Mouse (Mus musculus) gastrocnemius, adult 8-10 months (tissue): ENCODE data around the gene Piezo1. TPM values are rescaled to one million over a fixed set of nuclear protein-coding genes. Genes with fewer than 3 reads are reported as not detected.

Experiments
- DNase-seq, 2 experiments: peaks; one replicate each; pipeline ENCODE4 v3.0.0; 2022; ENCODE audit warnings: low spot score in 2 of 2
- total RNA-seq, 4 experiments: library from RNA; stranded (reverse); gene quantifications; 2 replicates each; pipeline ENCODE4 v1.2.4; 2022

Gene Piezo1
- total RNA-seq, 4 experiments from 2014 or later, result 11.7 to 14.4 (median 13.9) TPM

DNA sequence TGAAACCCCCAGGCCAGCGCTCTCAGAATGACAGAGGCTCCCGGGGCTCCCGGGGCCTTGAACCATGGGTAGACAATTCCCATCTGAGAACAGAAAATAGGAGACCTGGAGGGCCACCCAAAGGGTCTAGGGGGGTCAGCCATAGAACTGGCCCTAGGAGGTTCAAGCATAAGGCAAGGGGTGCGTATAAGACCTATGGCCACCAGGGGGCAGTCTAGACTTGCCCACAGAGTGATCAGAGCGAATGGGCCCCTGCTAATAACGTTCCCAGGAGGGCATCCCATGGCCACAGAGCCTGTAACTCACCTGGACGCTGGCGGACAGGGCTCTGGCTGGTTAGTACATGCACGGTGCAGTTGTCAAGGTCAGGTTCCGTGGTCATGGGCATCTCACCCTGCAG, 50.3 kb downstream of the Piezo1 start:
- peak; percentile 70 to 77 for DNase-seq

DNA sequence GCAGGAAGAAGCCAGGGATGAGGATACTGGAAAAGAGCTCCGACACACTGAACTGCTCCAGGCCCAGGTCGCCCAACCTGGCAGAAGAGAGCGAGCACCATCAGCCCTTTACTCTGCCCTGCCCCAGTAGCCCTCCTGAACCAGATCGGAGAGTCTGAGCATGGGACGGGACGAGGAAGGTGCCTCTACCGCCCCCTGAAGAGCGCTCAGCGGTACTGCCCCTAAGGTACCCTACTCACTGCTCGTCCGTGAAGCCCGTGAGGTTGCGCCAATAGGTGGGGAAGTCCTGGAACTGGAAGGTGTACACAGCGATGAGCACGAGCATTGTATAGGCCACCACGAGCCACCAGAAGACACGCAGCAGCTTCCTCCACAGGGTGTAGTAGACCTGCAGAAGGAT, 53.2 kb downstream of the Piezo1 start:
- no peak for DNase-seq

DNA sequence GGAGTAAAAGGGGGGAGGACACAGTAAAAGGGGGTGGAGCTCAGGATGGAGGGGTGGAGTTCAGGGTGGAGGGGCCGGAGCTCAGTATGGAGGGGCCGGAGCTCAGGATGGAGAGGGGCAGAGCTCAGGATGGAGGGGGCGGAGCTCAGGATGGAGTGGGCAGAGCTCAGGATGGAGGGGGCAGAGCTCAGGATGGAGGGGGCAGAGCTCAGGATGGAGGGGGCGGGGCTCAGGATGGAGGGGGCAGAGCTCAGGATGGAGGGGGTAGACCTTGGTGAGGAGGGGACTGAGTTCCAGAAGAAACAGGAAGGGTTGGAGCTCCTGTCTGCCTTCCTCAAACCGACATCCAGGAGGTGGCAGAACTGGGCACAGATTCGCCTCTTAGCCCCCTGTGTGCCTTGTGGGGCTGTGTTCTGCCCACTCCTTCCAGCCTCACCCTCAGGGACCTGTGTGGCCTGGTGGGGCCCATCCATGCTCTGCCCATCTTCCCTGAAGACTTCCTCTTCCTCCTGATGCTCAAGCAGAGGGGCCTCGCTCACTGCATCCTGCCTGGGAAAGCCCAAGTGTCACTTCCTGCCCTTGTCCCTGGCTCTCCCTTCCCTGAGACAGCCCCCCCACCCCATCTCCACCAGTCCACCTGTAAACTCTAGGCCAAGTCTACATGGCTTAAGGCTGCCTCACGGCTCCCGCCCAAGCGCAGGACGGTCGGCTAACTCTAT, 54.0 kb downstream of the Piezo1 start:
- DNase-seq, result no peak

DNA sequence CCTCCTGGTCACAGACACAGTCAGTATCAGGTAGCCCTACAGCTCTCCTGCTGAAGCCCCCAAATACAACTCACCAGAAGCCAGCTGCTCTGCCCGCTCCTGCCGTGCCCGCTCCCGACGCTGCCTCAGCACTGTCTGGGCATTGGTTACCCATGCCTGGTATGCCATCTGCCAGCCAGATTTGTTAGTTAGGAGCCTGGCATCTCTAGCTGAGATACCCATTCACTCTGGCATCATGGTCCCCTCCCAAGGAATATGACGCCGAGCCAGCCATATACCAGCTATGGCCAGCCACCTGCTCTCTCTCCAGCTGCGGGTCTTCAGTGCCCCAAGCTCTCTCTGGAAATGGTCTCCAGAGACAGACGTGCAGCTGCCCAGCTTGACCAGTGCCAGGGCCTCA, 62.7 kb downstream of the Piezo1 start:
- DNase-seq, result no peak

DNA sequence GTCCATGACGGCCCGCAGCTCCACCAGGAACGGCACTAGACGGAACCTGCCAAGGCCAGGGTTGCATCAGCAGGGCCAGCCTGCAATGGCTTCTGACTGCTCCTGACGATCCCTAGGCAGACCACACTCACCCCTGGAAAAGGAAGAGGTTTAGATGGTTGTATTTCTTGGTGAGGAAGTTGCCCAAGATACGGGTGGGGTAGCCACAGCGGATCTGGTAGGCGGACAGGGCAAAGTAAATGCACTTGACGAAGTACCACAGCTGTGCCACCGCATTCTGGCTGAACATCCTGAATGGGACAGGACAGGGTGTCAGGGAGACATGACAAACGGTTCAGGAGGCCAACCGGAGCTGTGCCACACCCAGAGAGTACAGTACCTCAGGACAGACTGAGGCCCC, 66.3 kb downstream of the Piezo1 start:
- no peak for DNase-seq

DNA sequence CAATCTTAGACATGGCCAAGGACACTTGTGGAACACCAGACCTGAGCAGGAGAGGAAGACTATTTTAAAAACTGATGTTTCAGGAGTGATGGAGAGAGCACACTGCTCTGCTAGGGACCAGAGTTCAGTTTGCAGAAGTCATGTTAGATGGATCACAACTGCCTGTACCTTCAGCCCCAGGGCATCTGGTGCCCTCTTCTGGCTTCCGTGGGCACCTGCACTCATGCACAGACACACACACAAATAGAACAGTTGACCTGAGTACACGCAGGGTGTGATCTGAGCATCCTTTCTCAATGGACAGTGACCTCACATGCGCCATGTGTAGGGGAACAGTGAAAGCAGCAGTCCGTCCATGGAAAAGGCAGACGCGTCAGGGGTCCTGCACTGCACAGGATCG, 67.3 kb downstream of the Piezo1 start:
- DNase-seq, result no peak

DNA sequence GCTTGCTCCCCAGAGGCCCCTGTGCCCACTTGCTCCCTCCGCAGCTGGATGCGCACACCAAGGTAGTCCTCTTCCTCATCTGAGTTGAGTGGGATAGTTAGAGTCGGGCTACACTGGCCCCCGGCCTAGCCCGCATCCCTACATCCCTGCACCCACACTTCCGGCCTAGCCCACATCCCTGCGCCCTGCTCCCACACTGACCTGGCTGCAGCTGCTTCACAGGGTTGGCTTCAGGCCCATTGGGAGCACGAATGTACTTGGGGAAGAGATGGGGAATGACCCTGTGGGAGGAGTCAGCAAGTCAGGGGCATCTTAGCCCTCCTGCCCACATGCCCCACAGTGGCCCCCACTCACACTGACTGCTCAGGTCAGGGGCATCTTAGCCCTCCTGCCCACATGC, 68.7 kb downstream of the Piezo1 start:
- no peak for DNase-seq

DNA sequence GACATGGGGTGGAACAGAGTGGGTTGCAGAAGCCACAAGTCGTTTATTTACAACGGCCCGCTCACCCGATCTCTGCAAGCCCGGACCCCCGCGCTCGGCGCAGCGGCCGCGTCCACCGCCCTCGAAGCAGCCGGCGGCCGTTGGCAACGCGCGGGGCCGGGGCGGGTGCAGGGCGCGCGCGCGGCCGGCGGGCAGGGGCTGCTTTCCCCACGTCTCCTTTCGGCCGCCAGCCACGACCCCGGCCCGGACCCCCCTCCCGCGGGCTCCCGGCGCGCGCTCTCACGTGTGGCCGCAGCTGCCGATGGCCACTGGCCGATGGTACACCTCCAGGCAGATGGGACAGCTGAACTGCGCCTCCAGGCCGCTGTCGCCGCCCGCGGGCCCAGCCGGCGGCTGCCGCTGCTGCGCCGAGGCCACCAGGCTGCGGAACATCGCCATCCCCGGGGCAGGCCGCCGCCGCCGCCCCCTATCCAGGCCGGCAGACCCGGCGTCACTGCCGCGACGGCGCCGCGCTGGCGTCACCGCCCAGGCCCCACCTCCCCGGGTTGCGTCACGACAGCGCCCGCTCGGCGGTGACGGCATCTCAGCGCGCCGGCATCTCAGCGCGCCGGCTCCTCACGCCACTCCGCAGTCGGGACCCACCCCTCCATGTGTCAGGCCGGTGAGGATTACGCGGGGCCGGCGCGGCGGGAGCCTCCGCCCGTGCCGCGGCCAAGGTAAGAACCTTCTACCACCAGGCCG, 75.4 kb downstream of the Piezo1 start, which contains the start of the genes Rnf166 and Ctu2:
Rnf166 (minus strand) TSS at position 485 of the 741 bp plus-strand sequence.
Ctu2 (plus strand) TSS at position 564 of the 741 bp plus-strand sequence.
- DNase-seq, result peak; percentile 76 to 81

DNA sequence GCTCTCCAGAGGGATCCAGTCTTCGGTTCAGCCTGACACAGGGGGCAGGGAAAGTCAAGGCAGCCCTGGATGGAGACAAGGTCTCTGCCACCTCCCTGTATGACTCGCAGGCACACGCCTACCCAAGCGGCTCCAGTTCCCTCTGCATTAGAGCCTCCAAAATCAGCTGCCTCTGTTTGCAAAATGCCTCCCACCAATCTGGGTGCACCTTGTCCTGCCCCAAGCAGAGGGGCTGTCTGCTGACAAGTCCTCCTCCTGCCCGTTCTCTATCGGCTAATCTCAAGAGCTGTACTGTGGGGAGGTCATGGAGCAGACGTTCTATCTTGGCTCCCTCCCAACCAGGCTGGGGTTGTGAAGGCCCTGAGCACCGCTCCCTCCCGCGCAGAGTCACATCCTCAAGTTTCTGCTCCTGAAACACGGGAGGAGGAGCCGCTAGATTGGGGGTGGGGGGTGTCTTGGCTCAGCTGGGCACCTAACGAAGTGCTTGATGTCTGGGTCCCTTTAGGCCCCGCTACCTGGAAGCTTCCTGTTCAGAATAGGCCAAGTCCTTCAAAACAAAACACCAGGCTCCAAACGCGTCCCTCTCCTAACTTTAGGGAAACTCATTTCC, 76.1 kb downstream of the Piezo1 start:
- DNase-seq, result no peak

DNA sequence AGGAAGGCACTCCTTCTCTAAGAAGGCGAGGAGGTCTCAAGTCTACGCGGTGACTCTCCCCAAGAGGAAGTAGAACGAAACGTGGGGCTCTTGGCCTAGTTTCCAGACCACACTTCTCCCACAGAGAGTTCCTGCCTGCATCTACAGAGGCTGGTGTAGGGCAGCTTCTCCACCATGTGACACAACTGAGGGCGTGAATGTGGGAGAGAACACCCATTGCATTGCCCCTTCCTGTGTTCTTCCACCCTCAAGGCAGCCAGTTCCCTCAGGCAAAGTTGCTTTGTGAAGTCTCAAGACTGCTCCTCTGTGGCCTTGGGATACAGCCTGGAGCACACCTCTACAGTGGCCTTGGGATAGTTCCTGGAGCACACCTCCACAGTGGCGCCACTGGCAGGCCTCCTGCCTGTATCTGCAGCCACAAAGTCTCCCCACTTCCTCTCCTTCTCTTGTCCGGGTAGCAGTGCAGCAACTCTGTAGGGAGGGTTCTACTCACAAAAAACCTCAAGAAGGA, 77.2 kb downstream of the Piezo1 start:
- DNase-seq, result no peak

DNA sequence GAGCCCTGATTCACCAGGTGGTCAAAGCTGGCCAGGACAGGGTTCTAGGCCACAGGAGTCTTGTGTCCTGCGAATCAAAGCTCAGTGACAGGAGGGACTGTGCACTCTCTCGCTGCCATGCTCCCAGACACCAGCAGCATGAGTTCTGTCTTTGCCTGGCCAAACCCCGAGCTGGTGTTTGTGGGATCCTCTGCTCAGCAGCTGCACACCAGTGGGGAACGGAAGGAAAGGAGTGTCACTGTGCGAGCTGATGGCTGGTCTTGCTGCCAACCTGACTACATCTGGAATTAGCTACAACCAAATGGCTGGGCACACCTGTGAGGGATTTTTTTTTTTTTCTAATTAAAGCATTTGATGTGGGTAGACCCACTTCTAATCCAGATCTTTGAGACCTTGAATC, 80.4 kb downstream of the Piezo1 start:
- DNase-seq, result no peak

DNA sequence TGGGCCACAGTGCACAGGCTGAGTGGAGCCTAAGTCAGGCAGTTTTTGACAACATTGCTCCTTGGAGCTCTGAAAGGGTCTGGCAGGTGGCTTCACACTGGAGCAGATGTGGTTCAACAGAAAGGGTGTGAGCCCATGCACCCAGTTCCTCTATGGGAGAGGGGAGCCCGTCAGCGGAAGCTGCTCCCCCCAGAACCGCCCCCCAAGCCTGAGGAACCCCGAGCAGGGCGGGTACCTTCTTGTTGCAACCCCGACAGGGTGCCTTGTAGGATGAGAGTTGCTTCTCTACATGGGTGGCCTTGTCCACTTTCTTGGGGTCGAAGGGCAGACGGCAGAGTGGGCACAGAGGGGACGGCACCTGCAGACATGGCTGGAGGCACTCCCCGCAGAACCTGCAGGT, 81.2 kb downstream of the Piezo1 start:
- no peak for DNase-seq

DNA sequence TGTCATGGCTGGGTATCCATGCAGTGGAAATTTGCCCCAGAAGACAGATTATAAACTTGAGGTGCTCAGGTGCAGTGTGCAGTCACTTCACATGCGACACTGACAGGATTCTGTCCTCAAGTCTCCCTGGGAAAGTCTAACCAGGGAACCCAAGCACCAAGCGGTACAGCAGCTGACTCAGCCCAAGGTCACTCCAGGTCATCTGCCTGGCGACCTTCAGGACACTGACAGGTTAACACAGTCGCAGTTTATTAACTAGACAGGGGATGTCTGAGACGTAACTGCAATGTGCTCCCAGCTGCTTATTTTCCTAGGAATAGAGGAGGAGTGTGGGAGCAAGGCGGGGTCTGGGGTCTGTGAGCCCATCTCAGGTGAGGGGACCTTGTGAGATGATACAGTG, 81.7 kb downstream of the Piezo1 start:
- DNase-seq, result no peak

DNA sequence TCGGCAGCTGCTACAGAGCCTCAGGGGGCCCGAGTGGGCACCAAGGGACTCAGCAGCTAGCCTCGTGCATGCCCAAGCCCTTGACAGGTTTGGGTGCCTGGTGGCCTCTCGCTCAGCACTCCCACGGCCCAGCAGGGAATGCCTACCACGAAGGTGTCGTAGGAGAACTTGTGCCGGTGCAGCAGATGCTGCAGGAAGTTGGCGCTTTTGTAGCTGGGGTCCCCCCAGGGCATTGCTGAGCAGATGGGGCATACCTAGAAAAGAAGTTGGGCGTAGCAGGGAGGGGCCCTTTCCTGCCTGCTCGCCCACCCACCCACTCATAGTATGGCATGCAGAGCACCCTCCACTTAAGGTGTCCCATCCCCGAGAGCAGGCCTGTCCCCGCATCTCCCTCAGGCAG, 83.3 kb downstream of the Piezo1 start:
- DNase-seq, result no peak

DNA sequence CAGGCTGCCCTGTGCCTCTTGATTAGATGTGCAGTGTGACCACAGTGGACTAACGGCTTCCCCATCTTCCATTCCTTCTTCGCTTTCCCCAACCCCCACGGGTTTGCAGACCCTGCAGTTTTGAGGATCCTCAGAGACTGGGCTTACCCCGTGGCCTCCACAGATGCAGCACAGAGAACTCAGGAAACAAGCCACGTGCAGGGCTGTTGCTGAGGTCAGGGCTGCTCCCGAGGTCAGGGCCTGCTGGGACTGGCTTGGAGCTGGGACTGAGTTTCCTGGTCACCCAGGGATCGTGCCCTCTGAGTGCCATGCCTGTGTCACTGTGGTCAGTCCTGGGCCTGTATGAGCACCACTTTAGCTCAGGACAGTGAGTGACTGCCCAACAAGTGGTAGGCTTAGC, 86.1 kb downstream of the Piezo1 start:
- DNase-seq, result no peak

DNA sequence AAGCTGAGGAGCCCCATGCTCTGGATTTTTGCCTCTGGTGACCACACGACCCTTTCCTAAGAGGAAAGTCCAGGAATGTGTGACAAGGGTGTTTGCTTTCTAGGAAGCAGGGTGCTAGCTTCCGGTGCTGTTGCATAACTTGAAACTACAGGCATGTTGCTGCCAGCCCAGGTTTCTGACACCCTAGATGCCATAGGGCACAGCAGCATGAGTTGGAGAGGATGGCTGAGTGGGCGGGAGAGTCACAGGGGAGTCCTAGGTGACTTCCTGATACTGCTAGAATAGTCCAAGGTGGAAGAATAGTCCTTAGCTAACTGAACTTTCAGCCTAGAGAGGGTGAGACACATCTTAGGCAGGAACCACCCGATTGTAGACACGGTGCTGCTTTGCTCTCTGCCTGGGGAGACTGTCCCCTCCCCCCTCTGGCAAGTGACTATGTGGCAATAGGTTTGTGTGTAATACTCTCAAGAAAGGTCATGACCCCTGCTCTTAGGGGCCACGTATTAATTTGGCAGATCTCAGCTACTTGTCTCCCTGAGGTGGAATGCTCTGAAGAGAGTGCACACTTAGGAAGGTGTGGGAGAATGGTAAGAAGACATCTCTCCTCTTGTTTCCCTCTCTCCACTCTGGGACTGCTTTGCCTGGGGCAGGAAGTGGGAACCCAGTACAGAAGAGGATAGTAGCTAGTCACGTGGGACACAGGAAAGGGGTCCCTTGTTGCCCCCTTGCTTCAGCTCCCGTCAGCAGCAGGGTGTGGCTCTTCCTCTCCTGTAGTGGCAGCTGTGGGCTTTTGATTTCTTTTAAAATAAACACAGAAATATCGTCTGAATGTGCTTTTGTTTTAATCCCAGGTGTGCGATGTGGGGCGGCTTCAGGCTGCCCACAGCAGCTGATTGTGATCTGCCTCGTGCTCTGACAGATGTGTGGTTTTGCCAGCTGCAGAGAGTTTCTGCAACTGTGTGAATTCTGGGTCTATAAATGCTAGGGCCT, 87.2 kb downstream of the Piezo1 start:
- no peak for DNase-seq

DNA sequence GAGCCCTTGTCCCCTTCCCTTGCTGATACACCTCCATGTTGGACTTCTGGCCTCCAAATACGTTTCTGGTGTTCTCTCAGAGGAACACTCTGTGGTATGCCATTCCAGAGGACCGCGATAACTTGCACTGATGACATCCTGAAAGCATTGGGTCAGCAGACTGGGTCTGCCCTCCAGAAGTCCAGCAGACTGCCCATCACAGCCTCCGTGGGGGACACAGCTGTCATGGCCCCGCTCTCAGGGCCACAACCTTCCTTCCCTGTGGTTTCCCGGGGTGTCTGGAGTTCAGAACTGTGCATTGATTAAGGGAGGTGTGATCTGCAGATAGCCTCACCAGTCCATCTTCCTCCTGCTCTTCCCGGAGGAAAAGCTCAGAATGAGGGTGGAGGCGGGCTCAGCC, 88.6 kb downstream of the Piezo1 start:
- DNase-seq, result no peak

DNA sequence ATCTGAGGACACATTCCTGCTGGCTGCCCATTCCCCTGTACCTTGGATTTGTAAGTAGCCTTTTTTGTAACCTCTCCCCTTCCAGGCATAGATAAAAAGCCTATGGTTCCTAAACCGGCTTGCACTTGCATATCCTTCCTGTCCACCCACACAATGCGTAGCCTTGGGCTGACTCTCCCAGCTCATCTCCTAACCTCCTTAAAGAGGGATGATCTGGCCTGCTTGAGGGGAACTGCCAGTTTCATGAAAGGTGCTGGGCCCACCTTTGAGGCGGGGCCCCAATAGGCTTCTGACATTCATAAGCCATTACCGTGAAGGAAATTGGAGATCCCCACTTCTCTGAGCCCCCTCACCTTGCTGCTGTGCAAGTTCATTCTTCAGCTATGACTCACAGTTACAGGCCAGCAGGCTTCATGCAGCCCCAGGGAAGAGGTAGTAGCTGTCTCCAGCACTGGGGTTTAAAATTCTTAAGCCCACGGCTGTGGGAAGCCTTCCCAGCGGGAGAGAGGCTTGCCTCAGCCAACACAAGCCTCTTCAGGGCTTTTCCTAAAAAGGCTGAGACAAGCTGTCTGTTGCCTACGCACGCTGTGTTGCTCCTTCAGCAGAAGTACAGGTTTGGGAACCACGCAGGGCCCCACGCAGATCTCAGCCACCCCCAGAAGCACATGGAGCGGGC, 89.5 kb downstream of the Piezo1 start:
- DNase-seq, result no peak

DNA sequence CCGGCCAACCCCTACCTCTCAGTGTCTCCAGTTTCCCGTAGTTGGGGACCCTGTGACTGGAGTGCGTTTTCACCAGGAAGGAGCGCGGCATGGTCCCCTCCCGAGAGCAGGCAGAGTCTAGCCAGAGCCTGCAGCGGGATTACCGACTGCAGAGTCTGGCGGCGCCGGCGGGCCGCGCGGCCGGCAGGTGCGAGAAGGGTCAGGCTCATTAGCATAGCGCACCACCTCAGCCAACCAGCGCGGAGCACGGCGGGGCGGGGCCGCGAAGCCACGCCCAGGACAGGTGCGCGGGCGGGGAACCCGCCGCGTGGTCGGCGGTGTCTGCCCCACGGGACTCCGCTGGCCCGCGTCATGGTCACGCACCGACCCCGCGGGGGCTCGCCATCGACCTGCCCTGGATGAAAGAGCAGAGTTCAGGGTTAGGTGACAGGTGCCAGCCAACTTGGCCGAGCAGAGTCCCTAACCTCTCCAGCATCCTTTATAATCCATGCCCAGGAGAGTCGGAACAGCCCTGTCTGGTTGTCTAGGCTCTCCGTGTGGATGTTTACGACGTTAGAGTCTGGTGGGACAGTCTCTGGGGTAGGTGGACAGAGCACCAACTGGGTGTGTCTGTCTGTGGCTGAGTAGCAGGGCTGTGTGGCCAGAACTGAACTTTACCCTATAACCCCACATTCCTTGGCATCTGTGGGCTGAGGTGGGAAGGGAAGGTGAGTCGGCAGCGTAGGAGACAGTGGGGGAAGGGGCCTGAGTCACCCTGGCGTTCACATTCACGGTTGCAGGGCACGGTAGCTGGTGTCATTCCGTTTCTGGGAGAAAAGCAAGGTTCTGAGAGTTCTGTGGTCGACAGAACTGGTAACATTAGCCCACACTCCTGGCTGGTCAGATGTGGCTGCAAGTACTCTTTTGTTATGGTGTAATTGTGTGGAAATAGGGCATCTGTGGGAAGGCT, 90.3 kb downstream of the Piezo1 start, which contains the start of gene Snai3:
Snai3 (minus strand) TSS at position 210 of the 949 bp plus-strand sequence.
- DNase-seq, result peak; percentile 73 to 81
